Mouse (Mus musculus): ENCODE results near the gene Mmp9.

GRCm38 (mm10) chr2:164951745-164952144, 11.2 kb downstream of the Mmp9 start:
- TF ChIP-seq CTCF (IDR thresholded peaks at IDR 0.05) (peak; percentile 39), POLR2A (IDR thresholded peaks at IDR 0.05; ENCODE audit: insufficient read depth, low read depth, low read length) (no peak)
